Mouse (Mus musculus) midbrain, postnatal 0 days (tissue): ENCODE measurements around the gene Ndufa13. TPM values are rescaled to one million over a fixed set of nuclear protein-coding genes. Genes with fewer than 3 reads are reported as not detected.
A peak's percentile ranks its signal among the peaks of the same experiment; 100 is the strongest.

Source experiments
- ATAC-seq: fragments of 200-750 bp; cut with Nextera tagmentation; 2 replicates; pipeline ENCODE4 v1.8.0; 2017; ENCODE audit warnings: moderate number of reproducible peaks, mild to moderate bottlenecking, moderate TSS enrichment, moderate library complexity; ENCODE audit not compliant: low FRiP score
- DNase-seq: peaks from one replicate; pipeline ENCODE4 v3.0.0-alpha.2; 2015; ENCODE audit warnings: low spot score
- H3K27ac ChIP-seq: fragments of 300-500 bp; sonication (generic); 2 replicates; pipeline ENCODE4 v1.5.1; 2014; ENCODE audit warnings: low read depth, mild to moderate bottlenecking, low read length, mixed read lengths
- H3K27me3 ChIP-seq: fragments of 300-500 bp; sonication (generic); 2 replicates; pipeline ENCODE4 v1.6.1; 2014; ENCODE audit warnings: low read length, control low read depth, mixed read lengths; ENCODE audit not compliant: insufficient read depth
- H3K36me3 ChIP-seq: fragments of 300-500 bp; sonication (generic); 2 replicates; pipeline ENCODE4 v1.6.1; 2014; ENCODE audit warnings: low read length, control low read depth, mixed read lengths; ENCODE audit not compliant: insufficient read depth
- H3K4me1 ChIP-seq: fragments of 300-500 bp; sonication (generic); 2 replicates; pipeline ENCODE4 v1.6.1; 2014; ENCODE audit warnings: mild to moderate bottlenecking, control low read depth, antibody characterized with exemption, low read length, mixed read lengths; ENCODE audit not compliant: insufficient read depth
- H3K4me2 ChIP-seq: fragments of 300-500 bp; sonication (generic); 2 replicates; pipeline ENCODE4 v1.6.1; 2014; ENCODE audit warnings: low read depth, mild to moderate bottlenecking, low read length, mixed read lengths; ENCODE audit not compliant: poor library complexity, severe bottlenecking
- H3K4me3 ChIP-seq: fragments of 300-500 bp; sonication (generic); 2 replicates; pipeline ENCODE4 v1.5.1; 2014; ENCODE audit warnings: low read depth, mild to moderate bottlenecking, low read length, moderate library complexity
- H3K9ac ChIP-seq: fragments of 300-500 bp; sonication (generic); replicated peaks from 2 replicates; pipeline ENCODE4 v1.6.1; 2014; ENCODE audit warnings: mild to moderate bottlenecking, low read length, moderate library complexity, mixed read lengths; ENCODE audit not compliant: poor library complexity, severe bottlenecking
- H3K9me3 ChIP-seq: fragments of 300-500 bp; sonication (generic); 2 replicates; pipeline ENCODE4 v1.6.1; 2016; ENCODE audit warnings: low read length, control low read depth
- CTCF ChIP-seq: IDR thresholded peaks from 2 replicates; pipeline ENCODE4 v1.5.1; 2016; ENCODE audit warnings: antibody characterized with exemption, mild to moderate bottlenecking
- WGBS: fragments of 180-500 bp; shearing (Covaris S2); extraction: QIAGEN DNeasy Blood & Tissue Kit; methylation state at CpG from one replicate; pipeline ENCODE4 v1.1.7; 2014; 5-methylcytosine and 5-hydroxymethylcytosine counted together
- polyA plus RNA-seq: library from polyadenylated mRNA; unstranded; fragments of >200 nt; fragmentation: Nextera tagmentation; extraction: Ambion mirVana; gene quantifications from 2 replicates; pipeline ENCODE4 v1.2.1, GENCODE M21; 2015
- total RNA-seq: library from RNA; depleted of rRNA; stranded (reverse); fragments of >200 nt; gene quantifications from 2 replicates; pipeline ENCODE4 v1.2.3, GENCODE M21; 2014

The Ndufa13 gene
- total and polyA plus RNA-seq, 2 experiments from 2014 or later, result 55.6 to 243 TPM

GRCm38 (mm10) chr8:69863387-69864020 lies 38.9 kb downstream of the Ndufa13 start:
- H3K4me1 ChIP-seq, result no peaks in the 10 kb centered on the region
- no peak overlapping the region for H3K9ac ChIP-seq
- DNase-seq, result no peak
- H3K4me2 ChIP-seq, result no peak overlapping the region
- no peaks in the 10 kb centered on the region for H3K27me3 ChIP-seq
- no peaks in the 10 kb centered on the region for H3K9me3 ChIP-seq
- H3K36me3 ChIP-seq, result peaks cover 9% of the 10 kb centered on the region; the same call in 1 of the 2 replicates
- ATAC-seq, result 0 out of 2 replicates have a peak, but pooled peaks have one; percentile 55
- no peak for TF ChIP-seq CTCF
- no peak overlapping the region for H3K27ac ChIP-seq
- no peak overlapping the region for H3K4me3 ChIP-seq
- 87% methylated on average over 5 of the region's 5 CpGs for whole genome bisulfite sequencing

GRCm38 (mm10) chr8:69861251-69861650 lies 41.1 kb downstream of the Ndufa13 start:
- WGBS, result 77% methylated on average over 2 of the region's 2 CpGs
- ATAC-seq (no peak), DNase-seq (no peak)
- Histone ChIP-seq H3K27me3 (no peaks in the 10 kb centered on the region), H3K4me2 (no peak overlapping the region), H3K36me3 (peaks cover 9% of the 10 kb centered on the region; the same call in 1 of the 2 replicates), H3K9me3 (no peaks in the 10 kb centered on the region), H3K27ac (no peak overlapping the region), H3K4me1 (no peaks in the 10 kb centered on the region), H3K4me3 (no peak overlapping the region), H3K9ac (no peak overlapping the region)
- TF ChIP-seq CTCF, result no peak

GRCm38 (mm10) chr8:69860807-69861206 lies 41.6 kb downstream of the Ndufa13 start:
- peak; percentile 33; the same call in 1 of the 2 replicates for TF ChIP-seq CTCF
- no peak for ATAC-seq
- Histone ChIP-seq H3K4me2 (no peak overlapping the region), H3K27ac (no peak overlapping the region), H3K4me1 (no peaks in the 10 kb centered on the region), H3K4me3 (no peak overlapping the region), H3K9ac (no peak overlapping the region), H3K27me3 (no peaks in the 10 kb centered on the region), H3K9me3 (no peaks in the 10 kb centered on the region), H3K36me3 (peaks cover 9% of the 10 kb centered on the region; the same call in 1 of the 2 replicates)
- DNase-seq, result no peak
- WGBS, result 46% methylated on average over 4 of the region's 4 CpGs

- H3K9me3 ChIP-seq, result no peaks in the 10 kb centered on the region
- 0 out of 2 replicates have a peak, but pooled peaks cover 2% of the 10 kb centered on the region for H3K36me3 ChIP-seq
- H3K9ac ChIP-seq, result no peak overlapping the region
- no peaks in the 10 kb centered on the region for H3K27me3 ChIP-seq
- no peak overlapping the region for H3K4me2 ChIP-seq
- ATAC-seq (no peak), DNase-seq (no peak)
- WGBS, result 94% methylated on average over 10 of the region's 10 CpGs
- H3K4me3 ChIP-seq, result no peak overlapping the region
- no peak overlapping the region for H3K27ac ChIP-seq
- no peaks in the 10 kb centered on the region for H3K4me1 ChIP-seq
- TF ChIP-seq CTCF, result peak; percentile 1; the same call in 1 of the 2 replicates
These were observed 48.5 kb downstream of the Ndufa13 start for GRCm38 (mm10) chr8:69853869-69854268.

- no peak for TF ChIP-seq CTCF
- Histone ChIP-seq H3K36me3 (0 out of 2 replicates have a peak, but pooled peaks cover 2% of the 10 kb centered on the region), H3K27ac (no peak overlapping the region), H3K27me3 (no peaks in the 10 kb centered on the region), H3K4me3 (no peak overlapping the region), H3K4me1 (no peaks in the 10 kb centered on the region), H3K9ac (no peak overlapping the region), H3K9me3 (no peaks in the 10 kb centered on the region), H3K4me2 (no peak overlapping the region)
- 80% methylated on average over 7 of the region's 7 CpGs for WGBS
- ATAC-seq (no peak), DNase-seq (no peak)
These were observed 51.3 kb downstream of the Ndufa13 start for GRCm38 (mm10) chr8:69850926-69851506.

- 0 out of 2 replicates have a peak, but pooled peaks cover 2% of the 10 kb centered on the region for H3K36me3 ChIP-seq
- no peaks in the 10 kb centered on the region for H3K4me1 ChIP-seq
- H3K9me3 ChIP-seq, result no peaks in the 10 kb centered on the region
- H3K27me3 ChIP-seq, result no peaks in the 10 kb centered on the region
- no peak overlapping the region for H3K27ac ChIP-seq
- ATAC-seq (no peak), DNase-seq (no peak)
- TF ChIP-seq CTCF, result peak; percentile 52
- H3K4me2 ChIP-seq, result no peak overlapping the region
- no peak overlapping the region for H3K9ac ChIP-seq
- no peak overlapping the region for H3K4me3 ChIP-seq
- WGBS, result 50% methylated on average over 3 of the region's 3 CpGs
These were observed 52.5 kb downstream of the Ndufa13 start for GRCm38 (mm10) chr8:69849899-69850298.
